Mouse (Mus musculus) heart, adult 2 months (tissue): ENCODE measurements around the gene Habp4.

Experiments
- CTCF ChIP-seq: fragments of 200-600 bp; IDR thresholded peaks from 2 replicates; pipeline ENCODE4 v1.8.1; 2022; ENCODE audit warnings: antibody characterized with exemption, mild to moderate bottlenecking, moderate library complexity
- EP300 ChIP-seq: fragments of 200-500 bp; IDR thresholded peaks from 2 replicates; pipeline ENCODE4 v1.6.1; 2011; ENCODE audit warnings: low read depth, low read length, control low read depth; ENCODE audit not compliant: insufficient read depth
- POLR2A ChIP-seq: fragments of 200-500 bp; IDR thresholded peaks from 2 replicates; pipeline ENCODE4 v1.6.1; 2011; ENCODE audit warnings: mild to moderate bottlenecking, low read depth, low read length, control low read depth; ENCODE audit not compliant: insufficient read depth

DNA sequence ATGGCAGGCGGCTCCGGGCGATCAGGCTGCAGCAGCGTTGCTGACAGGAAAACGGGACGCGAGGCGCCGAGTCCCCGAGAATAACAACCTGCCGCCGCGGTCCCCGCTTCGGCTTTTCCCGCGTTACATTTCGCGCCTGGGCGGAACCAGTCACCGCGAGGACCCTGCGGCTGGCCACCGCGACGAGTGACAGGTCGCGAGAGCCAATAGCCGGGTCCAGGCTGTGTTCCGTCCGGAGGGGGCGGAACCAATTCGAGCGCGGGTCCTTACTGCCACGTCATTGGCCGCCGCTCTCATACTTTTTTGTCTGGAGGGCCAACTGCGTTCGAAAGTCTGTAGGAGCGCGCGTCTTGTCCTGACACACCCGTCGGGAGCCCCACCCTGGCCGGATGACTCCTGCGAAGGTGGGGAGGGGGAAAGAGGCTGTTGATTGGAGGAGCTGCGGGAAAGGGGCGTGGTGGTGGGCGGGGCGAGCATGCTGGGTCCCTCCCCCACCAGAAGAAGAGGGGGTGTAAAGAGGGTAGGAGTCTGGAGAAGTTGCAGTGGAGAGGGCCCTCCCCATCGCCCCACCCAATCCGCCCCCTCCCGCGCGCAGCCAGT, 8.4 kb upstream of the Habp4 start, which contains the start of gene Zfp367:
- no peak for TF ChIP-seq CTCF
- no peak for TF ChIP-seq EP300
- TF ChIP-seq POLR2A = no peak
